8 mouse cellular contexts compared by ENCODE assay signal in genomic region chr1:194976517-194977370, GRCm38 (mm10). TPM values are rescaled to one million over a fixed set of nuclear protein-coding genes. Genes with fewer than 3 reads are reported as not detected.
A peak's percentile ranks its signal among the peaks of the same experiment; 100 is the strongest.
DNase-seq lines count a peak whose midpoint lies in the region; ATAC-seq and TF ChIP-seq lines count a peak whose summit lies in the region.

No protein-coding gene starts in this region.

- TF ChIP-seq POLR2A in brain, embryonic 14.5 days (IDR thresholded peaks at IDR 0.05; ENCODE audit: borderline replicate concordance, extremely low read depth, insufficient read depth, insufficient read length, poor library complexity, severe bottlenecking), result no peak

- H3K4me1 ChIP-seq in erythroblast, embryonic 14.5 days (ENCODE audit: control insufficient read depth), result peaks cover 57% of the 10 kb centered on the region
- peaks cover 11% of the 10 kb centered on the region; the same call in 1 of the 2 replicates for H3K4me1 ChIP-seq in heart, embryonic 11.5 days (ENCODE audit: control insufficient read depth, insufficient read depth, low read length)
- peaks cover 17% of the 10 kb centered on the region for H3K4me1 ChIP-seq in kidney, embryonic 15.5 days
- H3K4me1 ChIP-seq in limb, embryonic 15.5 days, result peaks cover 8% of the 10 kb centered on the region
- H3K4me1 ChIP-seq in midbrain, embryonic 16.5 days (ENCODE audit: control insufficient read depth, insufficient read depth, low read length), result peaks cover 18% of the 10 kb centered on the region

- H3K27me3 ChIP-seq in erythroblast, embryonic 14.5 days (ENCODE audit: control insufficient read depth), result peaks cover 2% of the 10 kb centered on the region; the same call in 1 of the 2 replicates
- H3K27me3 ChIP-seq in heart, embryonic 11.5 days (ENCODE audit: control insufficient read depth, insufficient read depth, low read length), result no peaks in the 10 kb centered on the region
- peaks cover 3% of the 10 kb centered on the region; the same call in 1 of the 2 replicates for H3K27me3 ChIP-seq in kidney, embryonic 15.5 days
- no peaks in the 10 kb centered on the region for H3K27me3 ChIP-seq in limb, embryonic 15.5 days
- no peaks in the 10 kb centered on the region for H3K27me3 ChIP-seq in midbrain, embryonic 16.5 days (ENCODE audit: control insufficient read depth, insufficient read depth, low read depth, low read length)

- peak; percentile 21; the same call in 1 of the 2 replicates for TF ChIP-seq CTCF in brain, embryonic 14.5 days (IDR thresholded peaks at IDR 0.05; ENCODE audit: borderline replicate concordance, extremely low read depth, insufficient read depth, insufficient read length)

- DNase-seq in CD4-positive, CD25-positive, alpha-beta regulatory T cell, adult 2 months (ENCODE audit: low read depth, low spot score), result peak; percentile 61
- peak; percentile 87 for DNase-seq in brain, embryonic 14.5 days (ENCODE audit: low read depth)
- DNase-seq in spleen, postnatal 4 days (ENCODE audit: low spot score in 2 of 2), result peak; percentile 68 to 86

- WGBS in heart, embryonic 11.5 days (ENCODE audit: insufficient replicate concordance), result 1% methylated on average over 44 of the region's 44 CpGs
- WGBS in kidney, embryonic 15.5 days, result under 1% methylated on average over 44 of the region's 44 CpGs
- WGBS in limb, embryonic 15.5 days, result under 1% methylated on average over 44 of the region's 44 CpGs
- under 1% methylated on average over 44 of the region's 44 CpGs for WGBS in midbrain, embryonic 16.5 days

- ATAC-seq in heart, embryonic 11.5 days (replicated peaks; ENCODE audit: insufficient number of reproducible peaks, low FRiP score, low TSS enrichment), result peak; percentile 89
- peak; percentile 96 for ATAC-seq in kidney, embryonic 15.5 days (replicated peaks; ENCODE audit: low FRiP score)
- peak; percentile 80 for ATAC-seq in limb, embryonic 15.5 days (ENCODE audit: insufficient number of reproducible peaks, low FRiP score, low TSS enrichment, low read depth)
- peak; percentile 88 for ATAC-seq in midbrain, embryonic 16.5 days

- peak overlapping the region; percentile 83 for H3K9ac ChIP-seq in heart, embryonic 11.5 days (ENCODE audit: low read depth, low read length)
- H3K9ac ChIP-seq in kidney, embryonic 15.5 days, result peak overlapping the region; percentile 68
- H3K9ac ChIP-seq in limb, embryonic 15.5 days, result peak overlapping the region; percentile 62
- H3K9ac ChIP-seq in midbrain, embryonic 16.5 days (ENCODE audit: low read depth, low read length), result peak overlapping the region; percentile 94

- peak overlapping the region; percentile 86 for H3K4me3 ChIP-seq in erythroblast, embryonic 14.5 days (replicated peaks)
- H3K4me3 ChIP-seq in heart, embryonic 11.5 days (ENCODE audit: low read depth, low read length), result peak overlapping the region; percentile 76
- H3K4me3 ChIP-seq in kidney, embryonic 15.5 days (replicated peaks), result peak overlapping the region; percentile 65
- peak overlapping the region; percentile 71 for H3K4me3 ChIP-seq in limb, embryonic 15.5 days
- peak overlapping the region; percentile 78 for H3K4me3 ChIP-seq in midbrain, embryonic 16.5 days (ENCODE audit: low read depth, low read length)

- H3K36me3 ChIP-seq in erythroblast, embryonic 14.5 days (ENCODE audit: control insufficient read depth), result no peaks in the 10 kb centered on the region
- H3K36me3 ChIP-seq in heart, embryonic 11.5 days (ENCODE audit: control insufficient read depth, insufficient read depth, low read length), result no peaks in the 10 kb centered on the region
- H3K36me3 ChIP-seq in kidney, embryonic 15.5 days, result no peaks in the 10 kb centered on the region
- H3K36me3 ChIP-seq in limb, embryonic 15.5 days, result no peaks in the 10 kb centered on the region
- H3K36me3 ChIP-seq in midbrain, embryonic 16.5 days (ENCODE audit: control insufficient read depth, insufficient read depth, low read length), result no peaks in the 10 kb centered on the region

- peak overlapping the region; percentile 59 for H3K27ac ChIP-seq in heart, embryonic 11.5 days (ENCODE audit: low read depth, low read length)
- H3K27ac ChIP-seq in kidney, embryonic 15.5 days, result peak overlapping the region; percentile 80
- no peak overlapping the region for H3K27ac ChIP-seq in limb, embryonic 15.5 days
- peak overlapping the region; percentile 87 for H3K27ac ChIP-seq in midbrain, embryonic 16.5 days (ENCODE audit: low read length)

- peak overlapping the region; percentile 99 for H3K4me2 ChIP-seq in heart, embryonic 11.5 days
- H3K4me2 ChIP-seq in kidney, embryonic 15.5 days, result peak overlapping the region; percentile 85
- H3K4me2 ChIP-seq in limb, embryonic 15.5 days, result peak overlapping the region; percentile 92
- peak overlapping the region; percentile 88 for H3K4me2 ChIP-seq in midbrain, embryonic 16.5 days (ENCODE audit: low read length)

- no peaks in the 10 kb centered on the region for H3K9me3 ChIP-seq in erythroblast, embryonic 14.5 days (ENCODE audit: control insufficient read depth, low read length)
- H3K9me3 ChIP-seq in heart, embryonic 11.5 days (replicated peaks; ENCODE audit: control insufficient read depth, low read length), result no peaks in the 10 kb centered on the region
- H3K9me3 ChIP-seq in kidney, embryonic 15.5 days (replicated peaks), result no peaks in the 10 kb centered on the region
- no peaks in the 10 kb centered on the region for H3K9me3 ChIP-seq in limb, embryonic 15.5 days
- no peaks in the 10 kb centered on the region for H3K9me3 ChIP-seq in midbrain, embryonic 16.5 days (replicated peaks; ENCODE audit: control insufficient read depth, low read length, poor library complexity, severe bottlenecking)

RNA-seq across cellular contexts. Expression of gene Cd34, which starts 38.1 kb away (rescaled TPM):
- polyA plus RNA-seq in brain, embryonic 14.5 days (2012; rRNA removed), result 27.9 and 33.1 TPM in 2 replicates
- 0.01 and 0.05 TPM in 2 replicates for polyA plus RNA-seq in erythroblast, embryonic 14.5 days (2012)
- 70.4 and 85.1 TPM in 2 replicates for polyA plus RNA-seq in heart, embryonic 11.5 days (2014; fragmentation: Nextera tagmentation; extraction: Ambion mirVana)
- 95.6 TPM in 2 replicates for polyA plus RNA-seq in kidney, embryonic 15.5 days (2015; fragmentation: Nextera tagmentation; extraction: Ambion mirVana)
- 125 and 143 TPM in 2 replicates for polyA plus RNA-seq in limb, embryonic 15.5 days (2015; fragmentation: Nextera tagmentation; extraction: Ambion mirVana)
- 22.5 and 28.3 TPM in 2 replicates for polyA plus RNA-seq in midbrain, embryonic 16.5 days (2015; fragmentation: Nextera tagmentation; extraction: Ambion mirVana)

Comparison
In these comparisons a context has a peak if more than half of its experiments do, and no peak if none do; other contexts are left out.
1. RNA of gene Cd34, which starts 38.1 kb away (polyA plus RNA-seq): 125 to 143 TPM in limb, embryonic 15.5 days, 95.6 TPM in kidney, embryonic 15.5 days, 70.4 to 85.1 TPM in heart, embryonic 11.5 days, 27.9 to 33.1 TPM in brain, embryonic 14.5 days and 22.5 to 28.3 TPM in midbrain, embryonic 16.5 days; 0.01 to 0.05 TPM in erythroblast, embryonic 14.5 days; every median in the first group is over 10 times any median in the second.
2. Peak in every context shown above with its lines, with median percentiles within 50 percentile points of each other: DNase-seq, H3K4me3 ChIP-seq, ATAC-seq, H3K4me2 ChIP-seq and H3K9ac ChIP-seq.